Comparison of ENCODE assay signal across 10 mouse cellular contexts in the genomic region with DNA sequence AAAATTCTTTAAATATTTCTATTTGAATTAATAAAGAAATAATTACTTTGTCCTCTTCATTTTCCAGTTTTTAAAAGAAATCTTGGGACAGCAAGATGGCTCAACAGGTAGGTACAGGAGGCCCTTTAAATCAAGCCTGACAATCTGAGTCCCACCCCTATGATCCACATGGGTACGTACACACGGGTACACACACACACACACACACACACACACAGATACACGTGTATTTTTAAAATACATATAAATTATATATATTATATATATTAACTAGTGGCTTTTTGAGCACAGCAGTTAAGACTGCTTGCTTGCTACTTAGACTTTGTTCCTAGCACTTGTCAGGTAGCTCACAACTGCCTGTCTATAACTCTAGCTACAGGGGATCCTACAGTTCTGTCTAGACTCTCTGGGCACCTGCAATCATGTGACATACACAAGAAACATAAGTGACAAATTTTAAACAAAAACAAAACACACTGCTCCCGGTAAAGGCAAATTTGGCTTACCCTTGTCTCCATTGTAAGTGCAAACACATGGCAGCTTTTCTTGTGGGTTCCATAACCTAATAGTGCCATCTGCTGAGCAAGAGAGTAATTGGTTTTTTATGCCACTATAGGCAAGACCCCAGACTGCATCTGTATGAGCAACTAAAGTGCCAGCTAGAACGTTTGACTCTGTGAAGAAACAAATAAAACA. TPM values are rescaled to one million over a fixed set of nuclear protein-coding genes. Genes with fewer than 3 reads are reported as not detected.
DNase-seq lines count a peak whose midpoint lies in the region; ATAC-seq and TF ChIP-seq lines count a peak whose summit lies in the region.
"Had no signal": no experiment of that assay in that cellular context is flagged by ENCODE, and none has a peak within 500 bp of the region (broad histone marks: within the 10 kb centered on the region; RNA-seq: fewer than 3 reads in every experiment).

No protein-coding gene starts in this region.

- no peaks in the 10 kb centered on the region for H3K27me3 ChIP-seq in heart, adult 2 months (ENCODE audit: control insufficient read depth, insufficient read depth, low read length)
- H3K27me3 ChIP-seq in forebrain, embryonic 14.5 days (replicated peaks; ENCODE audit: control insufficient read depth, insufficient read depth, low read length), result no peaks in the 10 kb centered on the region
- no peaks in the 10 kb centered on the region for H3K27me3 ChIP-seq in midbrain, embryonic 16.5 days (ENCODE audit: control insufficient read depth, insufficient read depth, low read depth, low read length)

- no peak overlapping the region for H3K4me2 ChIP-seq in forebrain, embryonic 14.5 days (ENCODE audit: low read length)
- no peak overlapping the region for H3K4me2 ChIP-seq in midbrain, embryonic 16.5 days (ENCODE audit: low read length)

- no peak overlapping the region for H3K9ac ChIP-seq in heart, adult 2 months (ENCODE audit: low read depth, low read length)
- H3K9ac ChIP-seq in forebrain, embryonic 14.5 days (ENCODE audit: low read length), result no peak overlapping the region
- H3K9ac ChIP-seq in midbrain, embryonic 16.5 days (ENCODE audit: low read depth, low read length), result no peak overlapping the region

- H3K9me3 ChIP-seq in forebrain, embryonic 14.5 days (replicated peaks; ENCODE audit: control insufficient read depth, low read length), result no peaks in the 10 kb centered on the region
- no peaks in the 10 kb centered on the region for H3K9me3 ChIP-seq in midbrain, embryonic 16.5 days (replicated peaks; ENCODE audit: control insufficient read depth, low read length, poor library complexity, severe bottlenecking)

- TF ChIP-seq CTCF in heart, adult 2 months (IDR thresholded peaks at IDR 0.05), result peak; percentile 51

- WGBS in heart, adult 2 months, result 80% methylated on average over 5 of the region's 5 CpGs
- 68% methylated on average over 5 of the region's 5 CpGs for WGBS in forebrain, embryonic 14.5 days
- 74% methylated on average over 5 of the region's 5 CpGs for WGBS in midbrain, embryonic 16.5 days

- H3K4me3 ChIP-seq in heart, adult 2 months, result no peak overlapping the region
- no peak overlapping the region for H3K4me3 ChIP-seq in forebrain, embryonic 14.5 days (ENCODE audit: low read depth, low read length)
- H3K4me3 ChIP-seq in midbrain, embryonic 16.5 days (ENCODE audit: low read depth, low read length), result no peak overlapping the region

- ATAC-seq in forebrain, embryonic 14.5 days, result peak; percentile 85
- ATAC-seq in midbrain, embryonic 16.5 days, result peak; percentile 80

- no peak overlapping the region for H3K27ac ChIP-seq in heart, adult 2 months
- no peak overlapping the region for H3K27ac ChIP-seq in forebrain, embryonic 14.5 days (ENCODE audit: low read depth, low read length)
- no peak overlapping the region for H3K27ac ChIP-seq in midbrain, embryonic 16.5 days (ENCODE audit: low read length)

- no peaks in the 10 kb centered on the region for H3K79me2 ChIP-seq in heart, adult 2 months (replicated peaks; ENCODE audit: control insufficient read depth, insufficient read depth, low read length)

- no peaks in the 10 kb centered on the region for H3K4me1 ChIP-seq in heart, adult 2 months (ENCODE audit: control insufficient read depth, insufficient read depth, low read length)
- H3K4me1 ChIP-seq in forebrain, embryonic 14.5 days (ENCODE audit: control insufficient read depth, insufficient read depth, low read length), result no peaks in the 10 kb centered on the region
- no peaks in the 10 kb centered on the region for H3K4me1 ChIP-seq in midbrain, embryonic 16.5 days (ENCODE audit: control insufficient read depth, insufficient read depth, low read length)

- no peak for DNase-seq in heart, adult 2 months
- no peak for DNase-seq in heart, postnatal 14 days
- peak; percentile 35 for DNase-seq in ES-CJ7 (ENCODE audit: low read depth, low spot score)
- DNase-seq in forebrain, embryonic 14.5 days (ENCODE audit: low spot score), result peak; percentile 84
- no peak for DNase-seq in kidney, adult 11 months
- DNase-seq in left cerebral cortex, adult 11 months (ENCODE audit: low spot score), result no peak
- no peak for DNase-seq in lung, postnatal 4 days
- DNase-seq: cerebellum, adult 18-20 months; layer of hippocampus, adult 9-11 months had no signal

- no peak for TF ChIP-seq POLR2A in heart, adult 2 months (IDR thresholded peaks at IDR 0.05; ENCODE audit: insufficient read depth, low read depth, low read length)

- no peak for TF ChIP-seq EP300 in heart, adult 2 months (IDR thresholded peaks at IDR 0.05; ENCODE audit: insufficient read depth, low read depth, low read length)

- intact Hi-C loops in heart, adult 2 months (cut with DNase I), result loop anchor here (10.0 kb wide), 1 partner anchor 198 kb away; no protein-coding TSS in a partner anchor
- intact Hi-C loops in heart, postnatal 14 days (cut with DNase I), result loop anchor here (5.0 kb wide), 1 partner anchor 221 kb away; no protein-coding TSS in a partner anchor

- peaks cover 11% of the 10 kb centered on the region for H3K36me3 ChIP-seq in heart, adult 2 months (ENCODE audit: control insufficient read depth, insufficient read depth, low read length)
- H3K36me3 ChIP-seq in forebrain, embryonic 14.5 days (ENCODE audit: control insufficient read depth, insufficient read depth, low read length), result peaks cover 28% of the 10 kb centered on the region
- 0 out of 2 replicates have a peak, but pooled peaks cover 4% of the 10 kb centered on the region for H3K36me3 ChIP-seq in midbrain, embryonic 16.5 days (ENCODE audit: control insufficient read depth, insufficient read depth, low read length)

RNA-seq across cellular contexts. Expression of a gene that starts 29.7 kb away (rescaled TPM):
- total RNA-seq in heart, adult 2 months (2021), result under 1 TPM; 0.25 to 0.37 TPM
- 0.16 and 0.44 TPM in 2 replicates for polyA plus RNA-seq in heart, adult 2 months (2012; rRNA removed)
- under 1 TPM; 0.15 to 0.17 TPM for total RNA-seq in heart, postnatal 14 days (2021)
- 6.2 and 8.2 TPM in 2 replicates for polyA plus RNA-seq in forebrain, embryonic 14.5 days (2014; fragmentation: Nextera tagmentation; extraction: Ambion mirVana)
- 17.7 and 22.2 TPM in 2 replicates for polyA plus RNA-seq in midbrain, embryonic 16.5 days (2015; fragmentation: Nextera tagmentation; extraction: Ambion mirVana)

Comparison
In these comparisons a context has a peak if more than half of its experiments do, and no peak if none do; other contexts are left out.
1. DNase-seq: peak in ES-CJ7 (single experiment) and forebrain, embryonic 14.5 days (single experiment); none in heart, adult 2 months (0 of 2), heart, postnatal 14 days (0 of 2), kidney, adult 11 months (single experiment), left cerebral cortex, adult 11 months (single experiment) and lung, postnatal 4 days (0 of 2).